29 mouse cellular contexts compared by ENCODE assay signal in genomic region chr2:135932569-135932968, GRCm38 (mm10).
DNase-seq lines count a peak whose midpoint lies in the region; ATAC-seq and TF ChIP-seq lines count a peak whose summit lies in the region.
"Had no signal": no experiment of that assay in that cellular context is flagged by ENCODE, and none has a peak within 500 bp of the region (broad histone marks: within the 10 kb centered on the region; RNA-seq: fewer than 3 reads in every experiment).

No protein-coding gene starts in this region.

- H3K36me3 ChIP-seq in forebrain, embryonic 11.5 days (ENCODE audit: control insufficient read depth, insufficient read depth, low read length) = no peaks in the 10 kb centered on the region
- H3K36me3 ChIP-seq in forebrain, embryonic 10.5 days (replicated peaks) = peaks cover 19% of the 10 kb centered on the region
- no peaks in the 10 kb centered on the region for H3K36me3 ChIP-seq in intestine, embryonic 14.5 days (ENCODE audit: control insufficient read depth, insufficient read depth, low read length)
- H3K36me3 ChIP-seq in intestine, postnatal 0 days (ENCODE audit: control insufficient read depth, insufficient read depth) = no peaks in the 10 kb centered on the region
- H3K36me3 ChIP-seq: embryonic facial prominence, embryonic 13.5 days; embryonic facial prominence, embryonic 15.5 days; G1E had no signal

- no peaks in the 10 kb centered on the region for H3K27me3 ChIP-seq in forebrain, embryonic 11.5 days (ENCODE audit: control insufficient read depth, insufficient read depth, low read length)
- H3K27me3 ChIP-seq in forebrain, embryonic 10.5 days (ENCODE audit: poor library complexity, severe bottlenecking) = no peaks in the 10 kb centered on the region
- no peaks in the 10 kb centered on the region for H3K27me3 ChIP-seq in intestine, embryonic 14.5 days (replicated peaks; ENCODE audit: control insufficient read depth, insufficient read depth, low read length)
- H3K27me3 ChIP-seq in intestine, postnatal 0 days (replicated peaks; ENCODE audit: control insufficient read depth, insufficient read depth, low read length) = no peaks in the 10 kb centered on the region
- H3K27me3 ChIP-seq: CH12.LX; embryonic facial prominence, embryonic 13.5 days; embryonic facial prominence, embryonic 15.5 days; forebrain, embryonic 12.5 days; Patski had no signal

- no peak overlapping the region for H3K4me2 ChIP-seq in forebrain, embryonic 11.5 days (ENCODE audit: low read depth, low read length, severe bottlenecking)
- H3K4me2 ChIP-seq in intestine, embryonic 14.5 days (ENCODE audit: low read length) = no peak overlapping the region
- H3K4me2 ChIP-seq in intestine, postnatal 0 days (replicated peaks; ENCODE audit: low read depth) = no peak overlapping the region
- H3K4me2 ChIP-seq: embryonic facial prominence, embryonic 13.5 days; embryonic facial prominence, embryonic 15.5 days; forebrain, embryonic 12.5 days had no signal

- no peak overlapping the region for H3K9ac ChIP-seq in forebrain, embryonic 11.5 days (ENCODE audit: low read length)
- no peak overlapping the region for H3K9ac ChIP-seq in intestine, embryonic 14.5 days (ENCODE audit: low read length)
- no peak overlapping the region for H3K9ac ChIP-seq in intestine, postnatal 0 days (ENCODE audit: low read depth, low read length)
- H3K9ac ChIP-seq: embryonic facial prominence, embryonic 13.5 days; embryonic facial prominence, embryonic 15.5 days; forebrain, embryonic 12.5 days had no signal

- no peaks in the 10 kb centered on the region for H3K4me1 ChIP-seq in forebrain, embryonic 11.5 days (replicated peaks; ENCODE audit: control insufficient read depth, insufficient read depth, low read length)
- peaks cover 7% of the 10 kb centered on the region for H3K4me1 ChIP-seq in forebrain, embryonic 10.5 days
- H3K4me1 ChIP-seq in intestine, embryonic 14.5 days (replicated peaks; ENCODE audit: control insufficient read depth, insufficient read depth, low read length) = 0 out of 2 replicates have a peak, but pooled peaks cover 2% of the 10 kb centered on the region
- no peaks in the 10 kb centered on the region for H3K4me1 ChIP-seq in intestine, postnatal 0 days (replicated peaks; ENCODE audit: control insufficient read depth, insufficient read depth, low read length)
- H3K4me1 ChIP-seq: embryonic facial prominence, embryonic 13.5 days; embryonic facial prominence, embryonic 15.5 days had no signal

- 92% methylated on average over 4 of the region's 4 CpGs for WGBS in forebrain, embryonic 11.5 days
- 95% methylated on average over 4 of the region's 4 CpGs for WGBS in forebrain, embryonic 10.5 days
- WGBS in intestine, embryonic 14.5 days = 90% methylated on average over 4 of the region's 4 CpGs
- WGBS in intestine, postnatal 0 days = 92% methylated on average over 4 of the region's 4 CpGs

- no peak overlapping the region for H3K27ac ChIP-seq in forebrain, embryonic 11.5 days (ENCODE audit: low read depth, low read length)
- H3K27ac ChIP-seq in forebrain, embryonic 10.5 days = no peak overlapping the region
- H3K27ac ChIP-seq in intestine, embryonic 14.5 days (ENCODE audit: low read depth) = no peak overlapping the region
- H3K27ac ChIP-seq in intestine, postnatal 0 days (ENCODE audit: low read depth, low read length) = no peak overlapping the region
- H3K27ac ChIP-seq: embryonic facial prominence, embryonic 13.5 days; embryonic facial prominence, embryonic 15.5 days; forebrain, embryonic 12.5 days had no signal

- no peaks in the 10 kb centered on the region for H3K9me3 ChIP-seq in forebrain, embryonic 11.5 days (ENCODE audit: control insufficient read depth, low read length)
- H3K9me3 ChIP-seq in forebrain, embryonic 10.5 days = no peaks in the 10 kb centered on the region
- H3K9me3 ChIP-seq in intestine, embryonic 14.5 days (ENCODE audit: control insufficient read depth, low read length) = no peaks in the 10 kb centered on the region
- no peaks in the 10 kb centered on the region for H3K9me3 ChIP-seq in intestine, postnatal 0 days (ENCODE audit: control insufficient read depth)
- H3K9me3 ChIP-seq: embryonic facial prominence, embryonic 13.5 days; embryonic facial prominence, embryonic 15.5 days; forebrain, embryonic 12.5 days had no signal

- no peak for ATAC-seq in forebrain, embryonic 11.5 days (replicated peaks; ENCODE audit: low FRiP score)
- no peak for ATAC-seq in intestine, embryonic 14.5 days (replicated peaks; ENCODE audit: low FRiP score, low TSS enrichment, low read depth)
- no peak for ATAC-seq in intestine, postnatal 0 days
- ATAC-seq in common myeloid progenitor, adult 5-6 weeks (replicated peaks; ENCODE audit: low read depth, poor library complexity, severe bottlenecking) = peak; percentile 44; the same call in 1 of the 2 replicates
- peak; percentile 49; the same call in 1 of the 2 replicates for ATAC-seq in megakaryocyte, adult 5-6 weeks (ENCODE audit: poor library complexity, severe bottlenecking)
- ATAC-seq: activated CD4-positive, CD25-positive, alpha-beta regulatory T cell, adult 4 months; CD4-positive, CD25-positive, alpha-beta regulatory T cell, adult 4 months; forebrain, embryonic 14.5 days; forebrain, embryonic 16.5 days; Patski had no signal

- no peak overlapping the region for H3K4me3 ChIP-seq in forebrain, embryonic 11.5 days (ENCODE audit: low read depth, low read length)
- H3K4me3 ChIP-seq in forebrain, embryonic 10.5 days = no peak overlapping the region
- H3K4me3 ChIP-seq in intestine, embryonic 14.5 days (ENCODE audit: low read depth, low read length) = no peak overlapping the region
- no peak overlapping the region for H3K4me3 ChIP-seq in intestine, postnatal 0 days (ENCODE audit: low read depth, low read length)
- H3K4me3 ChIP-seq: embryonic facial prominence, embryonic 13.5 days; embryonic facial prominence, embryonic 15.5 days; erythroblast, embryonic 14.5 days; forebrain, embryonic 12.5 days had no signal

- no peak for TF ChIP-seq CTCF in intestine, postnatal 0 days (IDR thresholded peaks at IDR 0.05; ENCODE audit: low read depth)

- peak; percentile 2 for DNase-seq in forebrain, embryonic 11.5 days (ENCODE audit: low spot score)
- no peak for DNase-seq in forebrain, embryonic 10.5 days (ENCODE audit: extremely low spot score, low spot score)
- DNase-seq in intestine, embryonic 14.5 days (ENCODE audit: low spot score) = peak; percentile 12
- no peak for DNase-seq in natural killer cell, adult 2 months (ENCODE audit: low spot score in 2 of 2)
- no peak for DNase-seq in ovary, postnatal 14 days (ENCODE audit: low spot score)
- DNase-seq: adrenal gland, adult 8-10 months; adrenal gland, postnatal 14 days; adrenal gland, postnatal 36 days; B cell, adult 2 months; cerebellum, adult 11-12 months; cerebellum, adult 2 months; cerebellum, adult 9-10 months; cerebellum, postnatal 10 days; cerebellum, postnatal 25 days; embryo, embryonic 11 days had no signal

Comparison
In these comparisons a context has a peak if more than half of its experiments do, and no peak if none do; other contexts are left out.
1. DNase-seq: peak in forebrain, embryonic 11.5 days (single experiment) and intestine, embryonic 14.5 days (single experiment); none in forebrain, embryonic 10.5 days (single experiment), natural killer cell, adult 2 months (0 of 2) and ovary, postnatal 14 days (single experiment).
2. ATAC-seq: peak in common myeloid progenitor, adult 5-6 weeks (single experiment) and megakaryocyte, adult 5-6 weeks (single experiment); none in forebrain, embryonic 11.5 days (single experiment), intestine, embryonic 14.5 days (single experiment) and intestine, postnatal 0 days (single experiment).